In genomic region chr16:21339061-21339459, GRCm38 (mm10) we compare ENCODE assay signal across 9 mouse cellular contexts.
A peak's percentile ranks its signal among the peaks of the same experiment; 100 is the strongest.
DNase-seq lines count a peak whose midpoint lies in the region; ATAC-seq and TF ChIP-seq lines count a peak whose summit lies in the region.
"Had no signal": no experiment of that assay in that cellular context is flagged by ENCODE, and none has a peak within 500 bp of the region (broad histone marks: within the 10 kb centered on the region; RNA-seq: fewer than 3 reads in every experiment).

No protein-coding gene starts in this region.

- H3K4me2 ChIP-seq in forebrain, embryonic 14.5 days (ENCODE audit: low read length) = peak overlapping the region; percentile 8; the same call in 1 of the 2 replicates
- H3K4me2 ChIP-seq in intestine, postnatal 0 days (replicated peaks; ENCODE audit: low read depth) = 0 out of 2 replicates have a peak overlapping the region, but pooled peaks have one; percentile 4
- H3K4me2 ChIP-seq in midbrain, embryonic 15.5 days = no peak overlapping the region

- peak; percentile 16 to 38 for DNase-seq in kidney, postnatal 4 days
- DNase-seq in kidney, postnatal 10 days = no peak
- no peak for DNase-seq in forebrain, embryonic 14.5 days (ENCODE audit: low spot score)
- no peak for DNase-seq in spleen, postnatal 4 days (ENCODE audit: low spot score in 2 of 2)
- no peak for DNase-seq in layer of hippocampus, postnatal 25 days (ENCODE audit: extremely low spot score in 1 of 2, low spot score in 1 of 2)

- peaks cover 21% of the 10 kb centered on the region; the same call in 1 of the 2 replicates for H3K27me3 ChIP-seq in forebrain, embryonic 14.5 days (replicated peaks; ENCODE audit: control insufficient read depth, insufficient read depth, low read length)
- H3K27me3 ChIP-seq in intestine, postnatal 0 days (replicated peaks; ENCODE audit: control insufficient read depth, insufficient read depth, low read length) = no peaks in the 10 kb centered on the region
- H3K27me3 ChIP-seq in midbrain, embryonic 15.5 days (replicated peaks) = no peaks in the 10 kb centered on the region; the same call in 1 of the 2 replicates

- no peaks in the 10 kb centered on the region for H3K36me3 ChIP-seq in forebrain, embryonic 14.5 days (ENCODE audit: control insufficient read depth, insufficient read depth, low read length)
- H3K36me3 ChIP-seq in intestine, postnatal 0 days (ENCODE audit: control insufficient read depth, insufficient read depth) = no peaks in the 10 kb centered on the region
- H3K36me3 ChIP-seq in midbrain, embryonic 15.5 days (replicated peaks) = no peaks in the 10 kb centered on the region
- H3K36me3 ChIP-seq: G1E had no signal

- H3K4me1 ChIP-seq in forebrain, embryonic 14.5 days (ENCODE audit: control insufficient read depth, insufficient read depth, low read length) = peaks cover 25% of the 10 kb centered on the region
- peaks cover 13% of the 10 kb centered on the region for H3K4me1 ChIP-seq in intestine, postnatal 0 days (replicated peaks; ENCODE audit: control insufficient read depth, insufficient read depth, low read length)
- H3K4me1 ChIP-seq in midbrain, embryonic 15.5 days = peaks cover 19% of the 10 kb centered on the region

- no peaks in the 10 kb centered on the region for H3K9me3 ChIP-seq in forebrain, embryonic 14.5 days (replicated peaks; ENCODE audit: control insufficient read depth, low read length)
- H3K9me3 ChIP-seq in intestine, postnatal 0 days (ENCODE audit: control insufficient read depth) = no peaks in the 10 kb centered on the region
- no peaks in the 10 kb centered on the region for H3K9me3 ChIP-seq in midbrain, embryonic 15.5 days
- H3K9me3 ChIP-seq: G1E had no signal

- TF ChIP-seq CTCF in intestine, postnatal 0 days (IDR thresholded peaks at IDR 0.05; ENCODE audit: low read depth) = no peak

- peak overlapping the region; percentile 93 for H3K27ac ChIP-seq in forebrain, embryonic 14.5 days (ENCODE audit: low read depth, low read length)
- H3K27ac ChIP-seq in intestine, postnatal 0 days (ENCODE audit: low read depth, low read length) = 0 out of 2 replicates have a peak overlapping the region, but pooled peaks have one; percentile 54
- peak overlapping the region; percentile 84 for H3K27ac ChIP-seq in midbrain, embryonic 15.5 days

- H3K4me3 ChIP-seq in forebrain, embryonic 14.5 days (ENCODE audit: low read depth, low read length) = no peak overlapping the region
- H3K4me3 ChIP-seq in intestine, postnatal 0 days (ENCODE audit: low read depth, low read length) = no peak overlapping the region
- no peak overlapping the region for H3K4me3 ChIP-seq in midbrain, embryonic 15.5 days

- 0 out of 2 replicates have a peak overlapping the region, but pooled peaks have one; percentile 6 for H3K9ac ChIP-seq in forebrain, embryonic 14.5 days (ENCODE audit: low read length)
- H3K9ac ChIP-seq in intestine, postnatal 0 days (ENCODE audit: low read depth, low read length) = no peak overlapping the region
- H3K9ac ChIP-seq in midbrain, embryonic 15.5 days = no peak overlapping the region

- peak; percentile 24 for ATAC-seq in forebrain, embryonic 14.5 days
- no peak for ATAC-seq in intestine, postnatal 0 days
- peak; percentile 34 for ATAC-seq in midbrain, embryonic 15.5 days (replicated peaks)
- ATAC-seq in inflammation-experienced regulatory T-cells, adult 6 months = no peak

- 18% methylated on average over 6 of the region's 6 CpGs for WGBS in forebrain, embryonic 14.5 days
- WGBS in intestine, postnatal 0 days = 61% methylated on average over 6 of the region's 6 CpGs
- 49% methylated on average over 6 of the region's 6 CpGs for WGBS in midbrain, embryonic 15.5 days

Comparison
In these comparisons a context has a peak if more than half of its experiments do, and no peak if none do; other contexts are left out.
1. DNase-seq: peak in kidney, postnatal 4 days (2 of 2); none in kidney, postnatal 10 days (single experiment), forebrain, embryonic 14.5 days (single experiment), spleen, postnatal 4 days (0 of 2) and layer of hippocampus, postnatal 25 days (0 of 2).
2. ATAC-seq: peak in forebrain, embryonic 14.5 days (single experiment) and midbrain, embryonic 15.5 days (single experiment); none in intestine, postnatal 0 days (single experiment) and inflammation-experienced regulatory T-cells, adult 6 months (single experiment).
3. Peak in every context shown above with its lines, with median percentiles within 50 percentile points of each other: H3K27ac ChIP-seq.